ENCODE assay signal across 9 mouse cellular contexts in the genomic region with DNA sequence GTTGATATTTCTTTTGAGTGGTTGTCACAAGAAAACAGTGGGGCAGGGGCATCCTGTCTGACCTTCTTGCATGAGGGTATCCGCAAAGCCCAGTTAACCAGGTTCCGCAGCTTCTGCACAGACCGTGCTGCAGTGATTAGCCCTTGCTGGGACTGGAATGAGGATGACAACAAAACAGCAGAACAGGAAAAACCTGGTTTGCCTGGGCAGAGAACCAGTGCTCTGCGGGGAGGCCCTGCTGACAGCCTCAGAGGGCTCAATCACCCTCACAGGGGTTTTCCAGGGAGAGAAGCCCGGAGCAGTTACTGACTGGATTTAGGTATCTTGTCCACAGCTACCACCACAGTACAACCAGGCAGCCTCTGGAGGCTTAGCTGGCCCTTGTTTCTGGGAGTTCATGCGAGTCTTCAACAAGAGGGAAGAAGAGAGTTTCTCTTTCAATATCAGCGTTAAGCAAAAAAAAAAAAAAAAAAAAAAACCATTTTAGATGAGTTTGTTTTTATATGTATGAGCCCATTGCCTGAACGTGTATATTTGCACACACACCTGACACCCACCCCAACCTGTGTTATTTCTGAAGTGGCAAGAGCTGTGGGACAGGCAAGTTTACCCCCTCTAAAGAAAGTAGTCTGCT. TPM values are rescaled to one million over a fixed set of nuclear protein-coding genes. Genes with fewer than 3 reads are reported as not detected.
DNase-seq lines count a peak whose midpoint lies in the region; ATAC-seq and TF ChIP-seq lines count a peak whose summit lies in the region.
"Had no signal": no experiment of that assay in that cellular context is flagged by ENCODE, and none has a peak within 500 bp of the region (broad histone marks: within the 10 kb centered on the region; RNA-seq: fewer than 3 reads in every experiment).

No protein-coding gene starts in this region.

- H3K9ac ChIP-seq in hindbrain, postnatal 0 days (replicated peaks; ENCODE audit: low read length), result no peak overlapping the region
- no peak overlapping the region for H3K9ac ChIP-seq in hindbrain, embryonic 13.5 days
- H3K9ac ChIP-seq in MEL (ENCODE audit: control insufficient read depth, low read depth, low read length, poor library complexity, severe bottlenecking), result no peak overlapping the region
- no peak overlapping the region for H3K9ac ChIP-seq in midbrain, embryonic 14.5 days (replicated peaks; ENCODE audit: low read length)
- H3K9ac ChIP-seq: hindbrain, embryonic 15.5 days had no signal

- TF ChIP-seq RAD21 in MEL (IDR thresholded peaks at IDR 0.05; ENCODE audit: low read depth, low read length), result no peak

- no peak for DNase-seq in hindbrain, postnatal 0 days (ENCODE audit: low spot score)
- DNase-seq in MEL (ENCODE audit: low read depth, low spot score), result no peak
- no peak for DNase-seq in layer of hippocampus, postnatal 25 days (ENCODE audit: extremely low spot score in 1 of 2, low spot score in 1 of 2)
- DNase-seq in midbrain, embryonic 14.5 days, result no peak
- DNase-seq in thymus, postnatal 25 days, result no peak

- no peak for TF ChIP-seq CTCF in hindbrain, postnatal 0 days (IDR thresholded peaks at IDR 0.05; ENCODE audit: low read depth)
- TF ChIP-seq CTCF in MEL (IDR thresholded peaks at IDR 0.05 in 2 of 3, conservative IDR thresholded peaks at IDR 0.05 in 1 of 3; ENCODE audit: control insufficient read depth in 1 of 3, insufficient read depth in 1 of 3, low read depth in 2 of 3, low read length in 3 of 3, poor library complexity in 1 of 3, severe bottlenecking in 1 of 3), result no peak

- H3K4me1 ChIP-seq in hindbrain, postnatal 0 days (ENCODE audit: insufficient read depth, low read length), result peaks cover 5% of the 10 kb centered on the region
- H3K4me1 ChIP-seq in hindbrain, embryonic 13.5 days (replicated peaks), result peaks cover 17% of the 10 kb centered on the region
- peaks cover 2 to 5% of the 10 kb centered on the region in 2 experiments; a peak in 3 of 4 replicates for H3K4me1 ChIP-seq in MEL (ENCODE audit: control insufficient read depth in 1 of 2, insufficient read depth in 2 of 2, low read length in 2 of 2)
- H3K4me1 ChIP-seq in midbrain, embryonic 14.5 days (ENCODE audit: control insufficient read depth, insufficient read depth, low read length), result peaks cover 7% of the 10 kb centered on the region

- H3K9me3 ChIP-seq in hindbrain, postnatal 0 days (ENCODE audit: low read length), result no peaks in the 10 kb centered on the region
- no peaks in the 10 kb centered on the region for H3K9me3 ChIP-seq in hindbrain, embryonic 13.5 days
- no peaks in the 10 kb centered on the region for H3K9me3 ChIP-seq in MEL (replicated peaks; ENCODE audit: insufficient read depth, low read length)
- H3K9me3 ChIP-seq in midbrain, embryonic 14.5 days (ENCODE audit: control insufficient read depth, low read length), result no peaks in the 10 kb centered on the region
- H3K9me3 ChIP-seq: hindbrain, embryonic 15.5 days had no signal

- ATAC-seq in hindbrain, postnatal 0 days, result peak; percentile 33; the same call in 1 of the 2 replicates
- no peak for ATAC-seq in hindbrain, embryonic 13.5 days (ENCODE audit: low FRiP score)
- ATAC-seq in granulocyte monocyte progenitor cell, adult 5-6 weeks (replicated peaks; ENCODE audit: poor library complexity, severe bottlenecking), result peak; percentile 28; the same call in 1 of the 2 replicates
- ATAC-seq in megakaryocyte, adult 5-6 weeks (ENCODE audit: poor library complexity, severe bottlenecking), result peak; percentile 26
- no peak for ATAC-seq in midbrain, embryonic 14.5 days (ENCODE audit: low FRiP score, low TSS enrichment)

- H3K36me3 ChIP-seq in hindbrain, postnatal 0 days (ENCODE audit: insufficient read depth, low read length), result no peaks in the 10 kb centered on the region
- H3K36me3 ChIP-seq in hindbrain, embryonic 13.5 days, result no peaks in the 10 kb centered on the region
- H3K36me3 ChIP-seq in MEL (ENCODE audit: control insufficient read depth in 1 of 2, insufficient read depth in 2 of 2, low read length in 2 of 2), result peaks cover 0 to 2% of the 10 kb centered on the region in 2 experiments; a peak in 1 of 4 replicates
- no peaks in the 10 kb centered on the region for H3K36me3 ChIP-seq in midbrain, embryonic 14.5 days (ENCODE audit: control insufficient read depth, insufficient read depth, low read length)
- H3K36me3 ChIP-seq: hindbrain, embryonic 15.5 days had no signal

- no peaks in the 10 kb centered on the region for H3K79me2 ChIP-seq in MEL (ENCODE audit: control insufficient read depth, insufficient read depth, low read length, poor library complexity)

- WGBS in hindbrain, postnatal 0 days, result 33% methylated on average over 8 of the region's 8 CpGs
- WGBS in hindbrain, embryonic 13.5 days, result 45% methylated on average over 8 of the region's 8 CpGs
- 37% methylated on average over 8 of the region's 8 CpGs for WGBS in midbrain, embryonic 14.5 days

- H3K27ac ChIP-seq in hindbrain, postnatal 0 days, result no peak overlapping the region
- H3K27ac ChIP-seq in hindbrain, embryonic 13.5 days, result no peak overlapping the region
- no peak overlapping the region for H3K27ac ChIP-seq in MEL (ENCODE audit: control insufficient read depth, low read depth, low read length)
- no peak overlapping the region for H3K27ac ChIP-seq in midbrain, embryonic 14.5 days (replicated peaks; ENCODE audit: low read depth, low read length)
- H3K27ac ChIP-seq: hindbrain, embryonic 15.5 days had no signal

- no peak overlapping the region for H3K4me3 ChIP-seq in hindbrain, postnatal 0 days (ENCODE audit: low read length)
- no peak overlapping the region for H3K4me3 ChIP-seq in hindbrain, embryonic 13.5 days
- no peak overlapping the region for H3K4me3 ChIP-seq in MEL (ENCODE audit: control insufficient read depth in 1 of 2, insufficient read depth in 1 of 2, low read depth in 2 of 2, low read length in 2 of 2)
- no peak overlapping the region for H3K4me3 ChIP-seq in midbrain, embryonic 14.5 days (replicated peaks; ENCODE audit: low read depth, low read length)
- H3K4me3 ChIP-seq: hindbrain, embryonic 15.5 days had no signal

- H3K4me2 ChIP-seq in hindbrain, postnatal 0 days (ENCODE audit: low read depth, low read length), result no peak overlapping the region
- H3K4me2 ChIP-seq in hindbrain, embryonic 13.5 days, result no peak overlapping the region
- no peak overlapping the region for H3K4me2 ChIP-seq in midbrain, embryonic 14.5 days (ENCODE audit: low read length)
- H3K4me2 ChIP-seq: hindbrain, embryonic 15.5 days had no signal

- no peaks in the 10 kb centered on the region for H3K27me3 ChIP-seq in hindbrain, postnatal 0 days (ENCODE audit: insufficient read depth, low read length)
- no peaks in the 10 kb centered on the region for H3K27me3 ChIP-seq in hindbrain, embryonic 13.5 days
- H3K27me3 ChIP-seq in MEL (ENCODE audit: control insufficient read depth in 1 of 2, insufficient read depth in 2 of 2, low read length in 2 of 2), result no peaks in the 10 kb centered on the region
- no peaks in the 10 kb centered on the region for H3K27me3 ChIP-seq in midbrain, embryonic 14.5 days (ENCODE audit: control insufficient read depth, insufficient read depth, low read length)
- H3K27me3 ChIP-seq: hindbrain, embryonic 15.5 days had no signal

- TF ChIP-seq POLR2A in MEL (IDR thresholded peaks at IDR 0.05; ENCODE audit: control insufficient read depth in 1 of 2, insufficient read depth in 1 of 2, low read depth in 1 of 2, low read length in 2 of 2, poor library complexity in 1 of 2), result no peak

- TF ChIP-seq EP300 in MEL (IDR thresholded peaks at IDR 0.05; ENCODE audit: low read depth in 1 of 2, low read length in 2 of 2), result no peak

TF ChIP-seq in MEL, 35 proteins besides CTCF, POLR2A, EP300 and RAD21 (continues in another document):
- TF ChIP-seq ZMIZ1 (IDR thresholded peaks at IDR 0.05; ENCODE audit: low read depth, low read length) (no peak), USF2 (IDR thresholded peaks at IDR 0.05; ENCODE audit: borderline replicate concordance in 1 of 2, insufficient read depth in 1 of 2, low read depth in 1 of 2, low read length in 2 of 2) (no peak), RCOR1 (IDR thresholded peaks at IDR 0.05; ENCODE audit: low read depth, low read length) (no peak), ZNF384 (IDR thresholded peaks at IDR 0.05; ENCODE audit: low read depth, low read length) (peak; percentile 44; the same call in 1 of the 2 replicates), CHD1 (IDR thresholded peaks at IDR 0.05; ENCODE audit: low read depth, low read length) (no peak), BHLHE40 (IDR thresholded peaks at IDR 0.05; ENCODE audit: borderline replicate concordance, low read depth, low read length) (no peak), GATA1 (IDR thresholded peaks at IDR 0.05; ENCODE audit: low read depth, low read length) (no peak)

RNA-seq across cellular contexts. Expression of a gene that starts 49.9 kb away (rescaled TPM):
- total RNA-seq in hindbrain, postnatal 0 days (2014; rRNA removed), result 82.8 and 91.7 TPM in 2 replicates
- polyA plus RNA-seq in hindbrain, postnatal 0 days (2015; fragmentation: Nextera tagmentation; extraction: Ambion mirVana), result 444 and 446 TPM in 2 replicates
- 444 and 450 TPM in 2 replicates for polyA plus RNA-seq in hindbrain, embryonic 13.5 days (2015; fragmentation: Nextera tagmentation; extraction: Ambion mirVana)
- 255 and 284 TPM in 2 replicates for total RNA-seq in MEL (2012; rRNA removed)
- polyA plus RNA-seq in MEL (2012; ENCODE audit: insufficient read depth in 1 of 2, insufficient read length in 2 of 2, low read depth in 1 of 2, low replicate concordance in 2 of 2, missing spikeins in 1 of 2), result 100 to 1,000 TPM in 1 of 2 experiments, not detected in 1; 309 TPM
- total RNA-seq in granulocyte monocyte progenitor cell, adult 5-6 weeks (2014; fragmentation: Nextera tagmentation), result 302 and 383 TPM in 2 replicates
- 365 and 381 TPM in 2 replicates for total RNA-seq in granulocyte monocyte progenitor cell, adult 5-6 weeks (2017)
- 237 and 241 TPM in 2 replicates for total RNA-seq in megakaryocyte, adult 5-6 weeks (2015)
- total RNA-seq in megakaryocyte, adult 5-6 weeks (2017), result 230 and 242 TPM in 2 replicates
- 100 to 1,000 TPM; 130 to 151 TPM for total RNA-seq in layer of hippocampus, postnatal 25 days (2021)
- 448 and 461 TPM in 2 replicates for polyA plus RNA-seq in midbrain, embryonic 14.5 days (2014; fragmentation: Nextera tagmentation; extraction: Ambion mirVana)

RNA-seq across cellular contexts. Expression of a gene that starts 58.5 kb away (rescaled TPM):
- 52.4 and 79.0 TPM in 2 replicates for total RNA-seq in hindbrain, postnatal 0 days (2014; rRNA removed)
- polyA plus RNA-seq in hindbrain, postnatal 0 days (2015; fragmentation: Nextera tagmentation; extraction: Ambion mirVana), result 81.5 and 86.6 TPM in 2 replicates
- 55.3 and 60.7 TPM in 2 replicates for polyA plus RNA-seq in hindbrain, embryonic 13.5 days (2015; fragmentation: Nextera tagmentation; extraction: Ambion mirVana)
- 8.1 and 9.3 TPM in 2 replicates for total RNA-seq in MEL (2012; rRNA removed)
- 10 to 100 TPM in 1 of 2 experiments, not detected in 1; 15.9 TPM for polyA plus RNA-seq in MEL (2012; ENCODE audit: insufficient read depth in 1 of 2, insufficient read length in 2 of 2, low read depth in 1 of 2, low replicate concordance in 2 of 2, missing spikeins in 1 of 2)
- 7.5 and 15.3 TPM in 2 replicates for total RNA-seq in granulocyte monocyte progenitor cell, adult 5-6 weeks (2014; fragmentation: Nextera tagmentation)
- 65.5 and 75.3 TPM in 2 replicates for total RNA-seq in granulocyte monocyte progenitor cell, adult 5-6 weeks (2017)
- 55.5 and 84.6 TPM in 2 replicates for total RNA-seq in megakaryocyte, adult 5-6 weeks (2015)
- total RNA-seq in megakaryocyte, adult 5-6 weeks (2017), result 52.5 and 65.3 TPM in 2 replicates
- 10 to 100 TPM; 26.8 to 44.1 TPM for total RNA-seq in layer of hippocampus, postnatal 25 days (2021)
- polyA plus RNA-seq in midbrain, embryonic 14.5 days (2014; fragmentation: Nextera tagmentation; extraction: Ambion mirVana), result 49.6 and 52.1 TPM in 2 replicates

Comparison
In these comparisons a context has a peak if more than half of its experiments do, and no peak if none do; other contexts are left out.
1. ATAC-seq: peak in hindbrain, postnatal 0 days (single experiment), granulocyte monocyte progenitor cell, adult 5-6 weeks (single experiment) and megakaryocyte, adult 5-6 weeks (single experiment); none in hindbrain, embryonic 13.5 days (single experiment) and midbrain, embryonic 14.5 days (single experiment).